Mouse (Mus musculus) kidney, postnatal 25 days (tissue): Measurements from ENCODE around the gene Slc5a6.
A peak's percentile ranks its signal among the peaks of the same experiment; 100 is the strongest.
"Not testable (repeated sequence)": the region's sequence is repeated elsewhere in the genome, so short reads cannot be mapped to it uniquely, and the experiment has no call there.

ENCODE experiments used
- DNase-seq, 2 experiments: peaks; one replicate each; pipeline ENCODE4 v3.0.0; 2021; ENCODE audit warnings: mixed read lengths in 2 of 2

Slc5a6 gene

GRCm38 (mm10) chr5:31055216-31056140 lies 6.8 kb upstream of the Slc5a6 start:
- peak in 1 of 2 experiments; percentile 26 for DNase-seq

GRCm38 (mm10) chr5:31054261-31055215 lies 5.8 kb upstream of the Slc5a6 start, which contains the start of gene Cad:
Gene Cad (plus strand): TSS chr5:31054780.
- DNase-seq, result peak; percentile 95 to 96

GRCm38 (mm10) chr5:31053728-31054127 lies 5.0 kb upstream of the Slc5a6 start:
- DNase-seq, result not testable (repeated sequence)

DNA sequence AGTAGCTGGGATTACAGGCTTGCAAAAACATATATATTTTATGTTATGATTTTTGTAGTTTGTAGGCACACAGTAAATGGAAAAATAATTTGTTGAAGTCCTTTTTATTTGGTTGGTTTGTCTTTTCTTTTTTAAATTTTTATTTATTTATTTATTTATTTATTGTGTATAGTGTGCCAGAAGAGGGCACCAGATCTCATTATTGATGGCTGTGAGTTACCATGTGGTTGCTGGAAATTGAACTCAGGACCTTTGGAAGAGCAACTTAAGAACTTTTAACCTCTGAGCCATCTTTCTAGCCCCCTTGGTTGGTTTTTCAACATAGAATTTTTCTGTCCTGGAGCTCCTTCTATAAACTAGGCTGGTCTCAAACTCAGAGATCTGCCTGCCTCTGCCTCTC lies 1.7 kb upstream of the Slc5a6 start:
- no peak for DNase-seq

GRCm38 (mm10) chr5:31047848-31048762 lies 619 bp downstream of the Slc5a6 start, which contains the start of gene Atraid:
Gene Atraid (plus strand): TSS chr5:31048312.
- DNase-seq, result peak; percentile 99

DNA sequence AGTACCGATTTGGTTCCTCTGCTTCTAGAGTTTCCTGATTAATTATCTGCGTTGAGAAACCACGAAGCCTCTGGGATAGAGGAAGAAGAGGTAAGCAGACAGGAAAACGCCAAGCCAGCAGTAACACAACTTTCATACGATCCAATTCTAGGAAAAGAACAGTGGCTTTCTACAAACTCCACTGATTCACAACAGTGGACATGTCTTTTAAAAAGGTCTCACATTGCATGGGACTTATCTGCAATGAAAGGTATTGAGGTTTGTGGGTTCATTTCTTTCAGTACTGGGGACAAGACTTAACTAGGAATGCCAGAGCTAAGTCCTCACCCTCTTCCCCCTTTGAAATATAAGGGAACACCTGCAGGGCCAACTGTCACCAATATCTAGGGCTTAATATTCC lies 1.6 kb downstream of the Slc5a6 start:
- no peak for DNase-seq

DNA sequence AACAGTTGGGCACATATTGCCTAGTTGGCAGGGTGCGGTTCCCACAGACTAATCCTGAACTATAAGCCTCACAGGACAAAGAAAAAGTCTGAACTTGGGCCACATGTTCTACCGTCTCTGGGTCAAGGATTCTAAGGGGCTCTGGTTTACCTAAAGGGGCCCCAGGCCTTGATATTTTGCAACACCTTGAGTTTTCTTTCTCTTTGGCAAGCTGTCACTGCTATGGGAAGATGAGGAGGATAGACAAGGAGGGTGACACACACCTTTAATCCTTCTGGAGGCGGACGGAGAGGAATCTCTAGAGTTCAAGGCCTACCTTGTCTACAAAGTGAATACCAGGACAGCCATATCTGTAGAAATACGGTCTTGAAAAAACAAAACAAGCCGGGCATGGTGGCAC lies 2.3 kb downstream of the Slc5a6 start:
- DNase-seq, result no peak

- peak in 1 of 2 experiments; percentile 32 for DNase-seq
These were observed 10.4 kb downstream of the Slc5a6 start for GRCm38 (mm10) chr5:31038171-31038845.

GRCm38 (mm10) chr5:31036556-31036955 lies 12.2 kb downstream of the Slc5a6 start:
- not testable (repeated sequence) for DNase-seq

GRCm38 (mm10) chr5:31034669-31035068 lies 14.1 kb downstream of the Slc5a6 start:
- no peak for DNase-seq

DNA sequence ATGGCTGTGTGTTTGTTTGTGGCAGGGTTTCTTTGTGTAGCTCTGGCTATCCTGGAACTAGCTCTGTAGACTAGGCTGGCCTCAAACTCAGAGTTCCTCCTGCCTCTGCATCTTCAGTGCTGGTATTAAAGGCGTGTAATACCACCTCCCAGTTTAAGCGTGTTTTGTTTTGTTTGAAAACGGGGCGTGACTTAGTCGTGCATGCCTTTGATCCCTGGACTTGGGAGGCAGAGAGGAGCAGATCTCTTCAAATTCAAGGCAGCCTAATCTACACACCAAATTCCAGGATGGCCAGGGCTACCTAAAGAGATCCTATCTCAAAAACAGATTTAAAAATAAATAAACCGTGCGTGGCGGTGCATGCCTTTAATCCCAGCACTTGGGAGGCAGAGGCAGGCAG lies 17.2 kb downstream of the Slc5a6 start:
- DNase-seq, result no peak

DNA sequence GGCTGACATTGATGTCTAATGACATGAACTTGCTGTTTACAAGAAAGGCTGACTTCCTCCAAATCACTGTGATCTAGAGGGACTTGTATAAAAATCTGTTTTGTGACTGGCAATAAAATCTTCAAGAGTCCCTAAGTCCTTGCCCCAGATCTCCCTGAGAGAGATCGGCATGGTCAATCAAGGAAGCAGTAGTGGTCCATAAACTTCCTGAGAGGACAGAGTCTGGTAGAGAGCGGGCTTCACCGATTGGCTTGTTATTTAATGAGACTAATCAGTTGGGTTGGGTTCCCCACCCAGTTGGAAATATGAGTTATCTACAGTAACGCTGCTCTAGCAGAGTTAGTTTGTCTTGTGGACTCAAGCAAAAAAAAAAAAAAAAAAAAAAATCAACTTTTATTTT lies 17.8 kb downstream of the Slc5a6 start:
- DNase-seq, result no peak

DNA sequence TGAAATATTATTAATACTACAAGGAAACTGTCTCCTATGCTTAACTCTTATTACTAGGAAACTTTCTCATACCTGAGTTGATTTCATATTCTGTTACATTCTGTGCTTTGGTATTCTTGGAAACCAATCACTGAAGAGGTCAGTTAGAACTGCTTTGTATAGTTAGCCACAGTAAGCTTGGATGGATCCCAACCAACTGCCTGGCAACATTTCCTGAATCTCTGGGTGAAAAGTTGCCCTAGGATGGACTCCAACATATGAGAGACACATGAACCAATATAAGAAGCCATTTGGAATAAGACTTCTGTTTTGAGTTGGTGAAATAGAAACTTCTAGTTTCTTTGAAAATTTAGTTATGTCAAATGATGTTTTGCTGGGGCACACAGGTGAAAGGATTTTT lies 24.1 kb downstream of the Slc5a6 start:
- DNase-seq, result no peak

GRCm38 (mm10) chr5:31023254-31023653 lies 25.5 kb downstream of the Slc5a6 start:
- no peak for DNase-seq

DNA sequence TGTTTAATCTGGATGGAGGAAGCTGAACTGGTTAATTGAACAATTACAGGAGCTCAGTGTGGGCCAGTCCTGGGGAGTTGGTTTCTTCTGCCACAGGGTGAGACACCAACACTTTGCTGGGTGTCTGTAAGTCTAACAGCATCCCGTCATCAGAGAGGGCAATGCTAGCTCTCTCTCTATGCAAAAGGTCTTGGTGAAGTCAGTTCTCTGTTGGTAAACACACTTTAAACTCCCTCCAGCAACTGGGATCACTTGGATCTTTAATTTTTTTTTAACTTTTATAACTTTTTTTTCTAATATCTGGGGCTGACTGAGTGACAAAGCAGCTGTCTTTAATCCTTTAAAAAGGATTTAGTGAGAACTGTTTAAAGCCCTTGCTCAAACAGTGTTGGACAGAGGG lies 26.0 kb downstream of the Slc5a6 start:
- no peak for DNase-seq

- DNase-seq, result not testable (repeated sequence)
These were observed 26.9 kb downstream of the Slc5a6 start for GRCm38 (mm10) chr5:31021790-31022189.

DNA sequence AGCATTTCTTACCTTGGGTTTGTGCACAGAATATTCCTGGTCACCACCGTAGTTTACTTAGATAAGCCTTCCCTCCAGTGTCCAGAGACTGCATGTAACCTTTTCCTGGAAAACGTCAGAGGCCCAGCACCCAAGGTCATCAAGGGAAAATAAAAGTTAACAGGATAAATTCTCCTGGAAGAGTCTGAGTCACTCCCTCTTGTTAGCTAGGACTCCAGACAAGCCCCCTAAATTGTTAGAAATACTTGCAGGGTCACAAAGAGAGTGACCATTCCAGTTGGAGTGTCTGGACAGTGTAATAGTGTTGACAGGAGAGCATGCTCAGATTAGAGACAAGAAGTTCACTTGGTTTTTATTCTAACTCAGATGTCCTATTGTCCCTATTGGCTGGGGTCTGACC lies 32.8 kb downstream of the Slc5a6 start:
- no peak for DNase-seq

DNA sequence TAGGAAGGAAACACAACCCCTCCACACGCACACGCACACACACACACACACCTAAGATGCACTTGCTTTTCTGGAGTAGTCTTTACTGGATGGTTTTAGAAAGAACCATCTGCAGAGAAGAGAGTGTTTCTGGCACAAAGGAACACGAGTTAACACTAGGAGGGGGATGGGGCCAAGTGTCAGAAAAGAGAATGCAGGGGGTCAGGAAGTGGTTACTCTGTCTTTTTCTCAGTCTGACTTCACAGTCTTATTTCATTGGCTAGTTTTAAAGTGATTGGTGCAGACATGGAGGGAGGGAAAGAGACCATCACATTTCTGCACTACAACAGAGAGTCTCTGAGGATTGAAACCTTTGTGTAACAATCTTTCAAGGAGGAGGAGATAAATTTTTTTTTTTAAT lies 36.0 kb downstream of the Slc5a6 start:
- DNase-seq, result no peak

GRCm38 (mm10) chr5:31004184-31004583 lies 44.5 kb downstream of the Slc5a6 start:
- DNase-seq, result peak; percentile 86 to 95

DNA sequence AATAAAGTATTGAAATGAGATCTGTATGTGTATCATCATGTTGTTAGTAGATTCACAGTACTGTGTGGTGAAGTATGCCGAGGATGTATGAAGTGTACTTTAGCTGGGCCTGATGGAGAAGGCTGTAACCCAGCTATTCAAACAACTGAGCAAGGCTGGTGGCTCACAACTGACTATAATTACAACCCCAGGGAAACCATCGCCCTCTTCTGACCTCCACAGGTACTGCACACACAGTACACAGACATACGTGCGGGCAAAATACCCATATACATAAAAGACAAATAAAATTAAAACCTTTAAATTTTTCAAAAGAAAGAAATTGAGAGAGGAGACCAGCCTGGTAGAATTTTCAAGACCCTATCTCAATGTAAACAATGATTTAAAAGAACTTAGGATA lies 47.2 kb downstream of the Slc5a6 start:
- peak in 1 of 2 experiments; percentile 7 for DNase-seq

- no peak for DNase-seq
These were observed 47.7 kb downstream of the Slc5a6 start for GRCm38 (mm10) chr5:31000993-31001392.

- no peak for DNase-seq
These were observed 48.6 kb downstream of the Slc5a6 start for GRCm38 (mm10) chr5:31000122-31000521.
